Mouse (Mus musculus): ENCODE data around the gene Pfkm. TPM values are rescaled to one million over a fixed set of nuclear protein-coding genes. Genes with fewer than 3 reads are reported as not detected.

Pfkm gene
- polyA plus RNA-seq, 1 experiment from 2014 or later: 108 TPM

DNA sequence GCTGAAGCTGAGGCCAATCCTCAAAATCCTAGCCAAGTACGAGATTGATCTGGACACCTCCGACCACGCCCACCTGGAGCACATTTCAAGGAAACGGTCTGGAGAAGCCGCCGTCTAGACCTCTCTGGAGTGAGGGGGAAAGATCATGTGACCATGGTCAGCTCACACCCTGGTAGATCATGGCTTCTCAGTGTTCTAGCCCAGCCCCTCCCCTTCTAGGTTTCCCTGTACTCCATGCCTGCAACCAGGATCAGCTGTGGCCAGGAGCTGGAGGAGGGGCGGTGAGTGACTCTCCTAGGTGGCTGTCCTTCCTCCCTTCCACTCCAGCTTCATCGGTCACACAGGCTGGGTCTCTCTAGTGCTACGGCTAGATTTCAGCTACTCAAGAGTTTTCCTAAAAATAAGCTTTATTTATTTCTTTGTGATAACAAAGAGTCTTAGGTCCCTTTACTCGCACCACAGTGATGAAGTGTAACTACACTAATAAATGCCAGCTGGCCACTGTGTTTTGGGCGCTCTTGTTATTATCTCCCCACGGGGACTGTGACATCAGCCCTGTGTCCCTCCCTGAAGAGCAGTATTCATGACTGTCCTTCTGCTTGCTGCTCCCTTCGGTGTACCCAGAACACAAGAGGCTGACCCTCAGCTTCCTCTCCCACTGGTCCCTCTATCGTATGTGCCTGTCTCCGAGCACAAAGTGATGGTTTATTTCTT, 39.7 kb downstream of the Pfkm start:
- ATAC-seq (ENCODE audit: insufficient number of reproducible peaks, insufficient read depth, low FRiP score, low read depth): no peak
- H3K4me1 ChIP-seq (ENCODE audit: control insufficient read depth in 2 of 2, insufficient read depth in 2 of 2, low read length in 2 of 2): no peaks in the 10 kb centered on the region
- no peak overlapping the region for H3K9ac ChIP-seq (ENCODE audit: low read length)
- H3K4me2 ChIP-seq (ENCODE audit: low read length): no peak overlapping the region
- no peak overlapping the region for H3K27ac ChIP-seq (replicated peaks in 1 of 2; ENCODE audit: control insufficient read depth in 1 of 2, insufficient read depth in 1 of 2, low read depth in 2 of 2, low read length in 2 of 2)
- WGBS: 78% methylated on average over 15 of the region's 15 CpGs
- H3K27me3 ChIP-seq (ENCODE audit: control insufficient read depth, insufficient read depth, low read length): no peaks in the 10 kb centered on the region
- peaks cover 100% of the 10 kb centered on the region for H3K36me3 ChIP-seq (ENCODE audit: control insufficient read depth, insufficient read depth, low read length)
- H3K4me3 ChIP-seq (ENCODE audit: control insufficient read depth in 1 of 2, insufficient read depth in 1 of 2, low read depth in 1 of 2, low read length in 2 of 2): no peak overlapping the region
- no peaks in the 10 kb centered on the region for H3K9me3 ChIP-seq (ENCODE audit: control insufficient read depth, low read length)

DNA sequence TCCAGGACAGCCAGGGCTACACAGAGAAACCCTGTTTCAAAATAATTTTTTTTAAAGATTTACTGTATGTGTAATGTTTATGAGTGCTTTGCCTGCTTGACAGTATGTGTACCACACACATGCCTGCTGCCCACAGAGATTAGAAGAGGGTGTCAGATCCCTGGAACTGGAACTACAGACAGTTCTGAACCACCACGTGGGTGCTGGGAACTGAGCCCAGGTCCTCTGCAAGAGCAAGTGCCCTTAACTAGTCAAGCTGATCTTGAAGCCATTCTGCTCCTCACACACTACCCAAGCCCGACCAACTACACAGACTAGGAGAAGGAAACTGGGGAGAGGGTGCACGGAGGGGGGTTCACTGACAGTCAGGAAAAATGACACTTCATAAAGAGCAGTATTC, 41.1 kb downstream of the Pfkm start:
- H3K27ac ChIP-seq (replicated peaks in 1 of 2; ENCODE audit: control insufficient read depth in 1 of 2, insufficient read depth in 1 of 2, low read depth in 2 of 2, low read length in 2 of 2): no peak overlapping the region
- H3K4me3 ChIP-seq (ENCODE audit: control insufficient read depth in 1 of 2, insufficient read depth in 1 of 2, low read depth in 1 of 2, low read length in 2 of 2): no peak overlapping the region
- no peaks in the 10 kb centered on the region for H3K9me3 ChIP-seq (ENCODE audit: control insufficient read depth, low read length)
- H3K36me3 ChIP-seq (ENCODE audit: control insufficient read depth, insufficient read depth, low read length): peaks cover 98% of the 10 kb centered on the region
- H3K4me1 ChIP-seq (ENCODE audit: control insufficient read depth in 2 of 2, insufficient read depth in 2 of 2, low read length in 2 of 2): no peaks in the 10 kb centered on the region
- no peak for ATAC-seq (ENCODE audit: insufficient number of reproducible peaks, insufficient read depth, low FRiP score, low read depth)
- no peak overlapping the region for H3K9ac ChIP-seq (ENCODE audit: low read length)
- H3K27me3 ChIP-seq (ENCODE audit: control insufficient read depth, insufficient read depth, low read length): no peaks in the 10 kb centered on the region
- WGBS: 92% methylated on average over 3 of the region's 3 CpGs
- no peak overlapping the region for H3K4me2 ChIP-seq (ENCODE audit: low read length)

DNA sequence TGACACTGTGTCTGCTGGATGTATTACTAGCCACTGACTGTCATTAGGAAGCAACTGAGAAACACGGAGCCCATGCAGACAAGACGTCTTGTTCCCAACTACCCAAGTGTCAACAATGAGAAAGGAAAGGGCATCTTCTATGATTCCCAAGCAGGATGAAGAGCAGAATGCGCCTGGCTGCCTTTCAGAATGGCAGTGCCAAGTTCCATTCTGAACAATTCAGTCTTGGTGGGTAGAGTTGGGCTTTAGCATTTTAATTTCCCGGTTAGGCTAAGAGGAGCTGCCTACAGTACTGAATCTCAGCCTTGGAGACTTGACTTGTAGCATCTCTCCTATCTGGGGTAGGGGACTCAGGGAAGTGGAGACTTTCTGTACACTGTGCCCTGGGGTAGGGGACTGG, 41.6 kb downstream of the Pfkm start:
- Histone ChIP-seq H3K4me3 (ENCODE audit: control insufficient read depth in 1 of 2, insufficient read depth in 1 of 2, low read depth in 1 of 2, low read length in 2 of 2) (no peak overlapping the region), H3K27ac (replicated peaks in 1 of 2; ENCODE audit: control insufficient read depth in 1 of 2, insufficient read depth in 1 of 2, low read depth in 2 of 2, low read length in 2 of 2) (no peak overlapping the region), H3K9me3 (ENCODE audit: control insufficient read depth, low read length) (no peaks in the 10 kb centered on the region), H3K27me3 (ENCODE audit: control insufficient read depth, insufficient read depth, low read length) (no peaks in the 10 kb centered on the region), H3K9ac (ENCODE audit: low read length) (no peak overlapping the region), H3K4me1 (ENCODE audit: control insufficient read depth in 2 of 2, insufficient read depth in 2 of 2, low read length in 2 of 2) (no peaks in the 10 kb centered on the region), H3K4me2 (ENCODE audit: low read length) (no peak overlapping the region), H3K36me3 (ENCODE audit: control insufficient read depth, insufficient read depth, low read length) (peaks cover 98% of the 10 kb centered on the region)
- 94% methylated on average over 4 of the region's 4 CpGs for WGBS
- ATAC-seq (ENCODE audit: insufficient number of reproducible peaks, insufficient read depth, low FRiP score, low read depth): no peak

DNA sequence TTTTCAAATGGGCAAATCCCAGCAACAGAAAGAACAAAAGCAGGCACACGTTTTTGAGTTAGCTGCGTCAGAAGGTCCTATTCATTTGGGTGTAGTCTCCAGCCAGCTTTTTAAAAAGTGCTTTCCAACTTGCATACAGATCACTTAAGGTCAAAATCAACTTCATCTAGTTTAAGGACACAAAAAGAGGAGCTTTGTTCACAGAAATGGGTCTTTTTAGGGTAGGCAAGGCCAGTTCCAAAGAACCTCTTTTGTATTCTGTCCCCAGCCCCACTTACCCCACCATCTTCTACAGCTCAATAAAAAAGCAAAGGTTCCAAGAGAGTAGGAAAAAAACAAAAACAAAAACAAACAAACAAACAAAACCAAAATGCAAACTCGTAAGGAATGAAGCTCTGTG, 42.3 kb downstream of the Pfkm start:
- Histone ChIP-seq H3K4me1 (ENCODE audit: control insufficient read depth in 2 of 2, insufficient read depth in 2 of 2, low read length in 2 of 2) (no peaks in the 10 kb centered on the region), H3K27me3 (ENCODE audit: control insufficient read depth, insufficient read depth, low read length) (no peaks in the 10 kb centered on the region), H3K4me3 (ENCODE audit: control insufficient read depth in 1 of 2, insufficient read depth in 1 of 2, low read depth in 1 of 2, low read length in 2 of 2) (no peak overlapping the region), H3K9me3 (ENCODE audit: control insufficient read depth, low read length) (no peaks in the 10 kb centered on the region), H3K9ac (ENCODE audit: low read length) (no peak overlapping the region), H3K36me3 (ENCODE audit: control insufficient read depth, insufficient read depth, low read length) (peaks cover 98% of the 10 kb centered on the region), H3K27ac (replicated peaks in 1 of 2; ENCODE audit: control insufficient read depth in 1 of 2, insufficient read depth in 1 of 2, low read depth in 2 of 2, low read length in 2 of 2) (no peak overlapping the region), H3K4me2 (ENCODE audit: low read length) (no peak overlapping the region)
- 84% methylated on average over 3 of the region's 3 CpGs for WGBS
- no peak for ATAC-seq (ENCODE audit: insufficient number of reproducible peaks, insufficient read depth, low FRiP score, low read depth)

DNA sequence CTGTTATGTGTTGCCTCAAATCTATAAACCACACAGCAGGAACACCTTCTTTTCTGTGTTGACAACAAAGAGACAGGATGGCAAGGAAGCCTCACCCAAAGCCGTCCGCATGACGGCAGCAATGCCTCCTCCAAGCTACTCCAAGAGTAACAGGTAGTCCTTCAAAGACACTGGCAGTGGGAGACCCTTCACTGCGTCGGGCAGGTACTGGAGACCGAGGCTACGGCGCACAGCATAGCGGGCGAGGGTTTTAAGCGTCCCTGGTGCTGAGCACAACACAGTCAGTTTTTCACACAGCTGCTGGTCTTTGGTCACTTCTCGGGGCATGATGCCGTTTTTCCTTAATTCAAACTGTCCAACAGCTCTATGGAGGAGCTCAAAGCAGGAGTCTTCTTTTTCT, 43.3 kb downstream of the Pfkm start:
- H3K9ac ChIP-seq (ENCODE audit: low read length): no peak overlapping the region
- no peaks in the 10 kb centered on the region for H3K4me1 ChIP-seq (ENCODE audit: control insufficient read depth in 2 of 2, insufficient read depth in 2 of 2, low read length in 2 of 2)
- H3K9me3 ChIP-seq (ENCODE audit: control insufficient read depth, low read length): no peaks in the 10 kb centered on the region
- H3K27me3 ChIP-seq (ENCODE audit: control insufficient read depth, insufficient read depth, low read length): no peaks in the 10 kb centered on the region
- H3K4me2 ChIP-seq (ENCODE audit: low read length): no peak overlapping the region
- H3K36me3 ChIP-seq (ENCODE audit: control insufficient read depth, insufficient read depth, low read length): peaks cover 98% of the 10 kb centered on the region
- no peak for ATAC-seq (ENCODE audit: insufficient number of reproducible peaks, insufficient read depth, low FRiP score, low read depth)
- no peak overlapping the region for H3K4me3 ChIP-seq (ENCODE audit: control insufficient read depth in 1 of 2, insufficient read depth in 1 of 2, low read depth in 1 of 2, low read length in 2 of 2)
- WGBS: 91% methylated on average over 13 of the region's 13 CpGs
- no peak overlapping the region for H3K27ac ChIP-seq (replicated peaks in 1 of 2; ENCODE audit: control insufficient read depth in 1 of 2, insufficient read depth in 1 of 2, low read depth in 2 of 2, low read length in 2 of 2)

DNA sequence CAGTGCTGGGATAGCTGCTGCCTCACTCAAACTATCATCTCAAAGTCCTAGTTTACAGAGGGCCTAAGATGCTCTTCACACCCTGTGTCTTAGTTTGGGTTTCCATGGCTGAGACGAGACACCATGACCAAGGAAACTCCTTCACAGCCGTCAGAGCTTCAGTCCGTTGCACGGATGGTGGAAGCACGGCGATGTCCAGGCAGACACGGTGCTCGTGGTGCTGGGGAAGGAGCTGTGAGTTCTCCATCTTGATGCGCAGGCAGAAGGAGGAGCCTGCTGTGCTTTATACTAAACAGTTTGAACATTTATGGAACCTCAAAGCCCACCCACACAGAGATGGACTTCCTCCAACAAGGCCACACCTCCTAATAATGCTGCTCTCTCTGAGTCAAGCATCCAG, 44.5 kb downstream of the Pfkm start:
- no peak overlapping the region for H3K9ac ChIP-seq (ENCODE audit: low read length)
- H3K27ac ChIP-seq (replicated peaks in 1 of 2; ENCODE audit: control insufficient read depth in 1 of 2, insufficient read depth in 1 of 2, low read depth in 2 of 2, low read length in 2 of 2): no peak overlapping the region
- H3K27me3 ChIP-seq (ENCODE audit: control insufficient read depth, insufficient read depth, low read length): no peaks in the 10 kb centered on the region
- ATAC-seq (ENCODE audit: insufficient number of reproducible peaks, insufficient read depth, low FRiP score, low read depth): no peak
- H3K4me1 ChIP-seq (ENCODE audit: control insufficient read depth in 2 of 2, insufficient read depth in 2 of 2, low read length in 2 of 2): no peaks in the 10 kb centered on the region
- no peaks in the 10 kb centered on the region for H3K9me3 ChIP-seq (ENCODE audit: control insufficient read depth, low read length)
- peaks cover 98% of the 10 kb centered on the region for H3K36me3 ChIP-seq (ENCODE audit: control insufficient read depth, insufficient read depth, low read length)
- H3K4me3 ChIP-seq (ENCODE audit: control insufficient read depth in 1 of 2, insufficient read depth in 1 of 2, low read depth in 1 of 2, low read length in 2 of 2): no peak overlapping the region
- WGBS: 90% methylated on average over 9 of the region's 9 CpGs
- no peak overlapping the region for H3K4me2 ChIP-seq (ENCODE audit: low read length)

DNA sequence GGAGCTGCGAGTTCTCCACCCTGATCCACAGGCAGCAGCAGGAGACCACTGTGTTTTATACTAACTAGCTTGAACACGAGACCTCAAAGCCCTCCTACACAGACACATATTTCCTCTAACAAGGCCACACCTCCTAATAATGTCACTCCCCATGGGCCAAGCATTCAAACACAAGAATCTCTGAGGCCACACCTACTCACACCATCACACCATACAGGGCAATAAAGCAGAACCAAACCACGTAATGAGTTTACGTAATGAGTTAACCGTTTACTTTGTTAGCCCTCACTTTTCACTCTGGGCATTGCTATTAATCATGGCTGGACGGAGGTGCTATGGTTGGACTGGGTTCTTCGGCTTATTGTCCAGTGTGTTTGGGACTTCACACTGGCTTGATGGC, 47.4 kb downstream of the Pfkm start:
- no peaks in the 10 kb centered on the region for H3K27me3 ChIP-seq (ENCODE audit: control insufficient read depth, insufficient read depth, low read length)
- H3K27ac ChIP-seq (replicated peaks in 1 of 2; ENCODE audit: control insufficient read depth in 1 of 2, insufficient read depth in 1 of 2, low read depth in 2 of 2, low read length in 2 of 2): no peak overlapping the region
- no peak overlapping the region for H3K9ac ChIP-seq (ENCODE audit: low read length)
- H3K4me1 ChIP-seq (ENCODE audit: control insufficient read depth in 2 of 2, insufficient read depth in 2 of 2, low read length in 2 of 2): peaks cover 0 to 8% of the 10 kb centered on the region in 2 experiments; a peak in 1 of 4 replicates
- no peak for ATAC-seq (ENCODE audit: insufficient number of reproducible peaks, insufficient read depth, low FRiP score, low read depth)
- H3K9me3 ChIP-seq (ENCODE audit: control insufficient read depth, low read length): no peaks in the 10 kb centered on the region
- H3K4me2 ChIP-seq (ENCODE audit: low read length): no peak overlapping the region
- H3K4me3 ChIP-seq (ENCODE audit: control insufficient read depth in 1 of 2, insufficient read depth in 1 of 2, low read depth in 1 of 2, low read length in 2 of 2): no peak overlapping the region
- H3K36me3 ChIP-seq (ENCODE audit: control insufficient read depth, insufficient read depth, low read length): peaks cover 78% of the 10 kb centered on the region
- WGBS: 87% methylated on average over 7 of the region's 7 CpGs

DNA sequence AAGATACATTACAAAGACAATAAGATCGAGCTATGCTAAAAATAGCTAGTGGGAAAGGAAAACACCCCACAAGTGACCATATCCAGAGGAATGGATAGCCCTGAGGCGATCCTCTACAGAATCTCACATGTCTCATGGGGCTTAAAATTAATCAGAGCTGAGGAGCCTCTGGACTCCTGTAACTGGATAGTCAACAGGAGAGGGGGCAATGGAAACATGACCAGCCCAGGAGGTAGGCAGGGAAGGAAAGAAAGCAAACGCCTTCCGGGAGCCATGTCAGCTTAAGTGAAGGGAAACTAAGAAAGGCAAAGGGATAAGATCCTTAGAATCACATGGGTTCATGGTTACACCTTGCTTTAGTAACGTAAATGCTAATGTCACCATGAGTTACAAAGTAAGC, 48.4 kb downstream of the Pfkm start:
- no peak for ATAC-seq (ENCODE audit: insufficient number of reproducible peaks, insufficient read depth, low FRiP score, low read depth)
- no peak overlapping the region for H3K9ac ChIP-seq (ENCODE audit: low read length)
- no peak overlapping the region for H3K4me2 ChIP-seq (ENCODE audit: low read length)
- 87% methylated on average over 5 of the region's 5 CpGs for WGBS
- H3K4me1 ChIP-seq (ENCODE audit: control insufficient read depth in 2 of 2, insufficient read depth in 2 of 2, low read length in 2 of 2): peaks cover 2 to 10% of the 10 kb centered on the region in 2 experiments; a peak in 3 of 4 replicates
- no peaks in the 10 kb centered on the region for H3K9me3 ChIP-seq (ENCODE audit: control insufficient read depth, low read length)
- H3K27ac ChIP-seq (replicated peaks in 1 of 2; ENCODE audit: control insufficient read depth in 1 of 2, insufficient read depth in 1 of 2, low read depth in 2 of 2, low read length in 2 of 2): no peak overlapping the region
- H3K4me3 ChIP-seq (ENCODE audit: control insufficient read depth in 1 of 2, insufficient read depth in 1 of 2, low read depth in 1 of 2, low read length in 2 of 2): no peak overlapping the region
- peaks cover 68% of the 10 kb centered on the region for H3K36me3 ChIP-seq (ENCODE audit: control insufficient read depth, insufficient read depth, low read length)
- no peaks in the 10 kb centered on the region for H3K27me3 ChIP-seq (ENCODE audit: control insufficient read depth, insufficient read depth, low read length)

Data from heart, embryonic 14.5 days (tissue).